Mouse (Mus musculus) CH12.LX (cell line): Measurements from ENCODE around the gene Mllt3. TPM values are rescaled to one million over a fixed set of nuclear protein-coding genes. Genes with fewer than 3 reads are reported as not detected.

Experiments used
- DNase-seq: peaks from one replicate; pipeline ENCODE4 v3.0.0-alpha.2; 2013; ENCODE audit errors: extremely low read depth
- H3K27ac ChIP-seq: 2 replicates; pipeline ENCODE4 v1.5.1; 2012; ENCODE audit warnings: low read depth, mild to moderate bottlenecking, control low read depth, moderate library complexity; ENCODE audit not compliant: insufficient read depth
- H3K27me3 ChIP-seq: replicated peaks from 2 replicates; pipeline ENCODE3; 2012; ENCODE audit warnings: inconsistent platforms
- H3K36me3 ChIP-seq, 2 experiments: replicated peaks in 1 of 2; 2 replicates each; pipeline versions ENCODE3 to v1.6.1; 2012; ENCODE audit warnings: inconsistent platforms in 1 of 2, low read length in 1 of 2, mild to moderate bottlenecking in 1 of 2, mixed read lengths in 1 of 2, moderate library complexity in 1 of 2; ENCODE audit not compliant: control insufficient read depth in 1 of 2, insufficient read depth in 1 of 2
- H3K4me1 ChIP-seq, 2 experiments: 2 replicates each; pipeline ENCODE4 v1.6.1; 2012; ENCODE audit warnings: inconsistent platforms in 1 of 2, moderate library complexity in 1 of 2; ENCODE audit not compliant: insufficient read depth in 2 of 2, control insufficient read depth in 1 of 2
- H3K4me2 ChIP-seq: 2 replicates; pipeline ENCODE4 v1.6.1; 2012; ENCODE audit warnings: low read depth, mild to moderate bottlenecking, control low read depth; ENCODE audit not compliant: poor library complexity, insufficient read depth, severe bottlenecking
- H3K4me3 ChIP-seq, 3 experiments: fragments of 150-350 bp in 1 of 3; sonication (generic) in 1 of 3; replicated peaks in 1 of 3; 2 replicates each; pipeline versions ENCODE3 to v1.5.1; 2011 to 2012; ENCODE audit warnings: low read depth in 2 of 3, low read length in 2 of 3, mild to moderate bottlenecking in 2 of 3, moderate library complexity in 2 of 3, control low read depth in 1 of 3, improper control_type of control experiment in 1 of 3, inconsistent platforms in 1 of 3, mixed read lengths in 1 of 3; ENCODE audit not compliant: poor library complexity in 1 of 3
- H3K79me2 ChIP-seq: replicated peaks from 2 replicates; pipeline ENCODE4 v1.6.1; 2012; ENCODE audit warnings: mild to moderate bottlenecking, moderate library complexity; ENCODE audit not compliant: control insufficient read depth, poor library complexity, insufficient read depth, severe bottlenecking; ENCODE audit errors: extremely low read depth
- H3K9ac ChIP-seq: 2 replicates; pipeline ENCODE4 v1.6.1; 2012; ENCODE audit warnings: low read depth, mild to moderate bottlenecking, control low read depth, moderate library complexity; ENCODE audit not compliant: insufficient read depth
- H3K9me3 ChIP-seq: replicated peaks from 2 replicates; pipeline ENCODE3; 2012; ENCODE audit warnings: low read length, inconsistent platforms, mixed read lengths
- CHD2 ChIP-seq: IDR thresholded peaks from 2 replicates; pipeline ENCODE4 v1.6.1; 2011; ENCODE audit warnings: low read length, improper control_type of control experiment
- CTCF ChIP-seq, 2 experiments: IDR thresholded peaks in 1 of 2; conservative IDR thresholded peaks in 1 of 2; 2 replicates each; pipeline ENCODE4 v1.5.1; 2011 to 2012; ENCODE audit warnings: low read depth in 2 of 2, low read length in 2 of 2, improper control_type of control experiment in 1 of 2, inconsistent platforms in 1 of 2, mild to moderate bottlenecking in 1 of 2, moderate library complexity in 1 of 2
- ELF1 ChIP-seq: IDR thresholded peaks from 2 replicates; pipeline ENCODE4 v1.6.1; 2014; ENCODE audit warnings: low read depth, mild to moderate bottlenecking, inconsistent platforms, low read length, improper control_type of control experiment
- EP300 ChIP-seq: IDR thresholded peaks from 2 replicates; pipeline ENCODE4 v1.6.1; 2011; ENCODE audit warnings: low read length, improper control_type of control experiment
- ETS1 ChIP-seq: conservative IDR thresholded peaks from 2 replicates; pipeline ENCODE4 v1.6.1; 2012; ENCODE audit warnings: low read depth, mild to moderate bottlenecking, inconsistent platforms, low read length, improper control_type of control experiment, moderate library complexity
- GABPA ChIP-seq: IDR thresholded peaks from 2 replicates; pipeline ENCODE4 v1.6.1; 2012; ENCODE audit warnings: low read depth, low read length, improper control_type of control experiment, inconsistent platforms; ENCODE audit not compliant: insufficient replicate concordance
- HCFC1 ChIP-seq: IDR thresholded peaks from 2 replicates; pipeline ENCODE4 v1.6.1; 2012; ENCODE audit warnings: low read depth, mild to moderate bottlenecking, inconsistent platforms, low read length, improper control_type of control experiment
- IRF4 ChIP-seq: IDR thresholded peaks from 2 replicates; pipeline ENCODE4 v1.6.1; 2014; ENCODE audit warnings: low read depth, mild to moderate bottlenecking, inconsistent platforms, low read length, improper control_type of control experiment
- JUN ChIP-seq: IDR thresholded peaks from 2 replicates; pipeline ENCODE4 v1.6.1; 2011; ENCODE audit warnings: low read depth, mild to moderate bottlenecking, low read length, improper control_type of control experiment, moderate library complexity; ENCODE audit not compliant: insufficient read depth
- JUND ChIP-seq: conservative IDR thresholded peaks from 2 replicates; pipeline ENCODE4 v1.6.1; 2011; ENCODE audit warnings: low read depth, low read length, improper control_type of control experiment
- KAT2A ChIP-seq: IDR thresholded peaks from 2 replicates; pipeline ENCODE4 v1.6.1; 2012; ENCODE audit warnings: low read length, improper control_type of control experiment, inconsistent platforms; ENCODE audit not compliant: insufficient replicate concordance
- MAFK ChIP-seq: IDR thresholded peaks from 2 replicates; pipeline ENCODE4 v1.6.1; 2011; ENCODE audit warnings: low read length, improper control_type of control experiment; ENCODE audit not compliant: insufficient replicate concordance
- PAX5 ChIP-seq: IDR thresholded peaks from 2 replicates; pipeline ENCODE4 v1.6.1; 2012; ENCODE audit warnings: low read length, inconsistent platforms, mixed read lengths
- POLR2A ChIP-seq: IDR thresholded peaks from 2 replicates; pipeline ENCODE4 v1.6.1; 2011; ENCODE audit warnings: low read depth, mild to moderate bottlenecking, improper control_type of control experiment, low read length
- POLR2AphosphoS2 ChIP-seq: IDR thresholded peaks from 2 replicates; pipeline ENCODE4 v1.6.1; 2011; ENCODE audit warnings: low read depth, low read length, improper control_type of control experiment
- RAD21 ChIP-seq: IDR thresholded peaks from 2 replicates; pipeline ENCODE4 v1.6.1; 2011; ENCODE audit warnings: low read depth, mild to moderate bottlenecking, low read length, improper control_type of control experiment, moderate library complexity
- RCOR1 ChIP-seq: conservative IDR thresholded peaks from 2 replicates; pipeline ENCODE4 v1.6.1; 2012; ENCODE audit warnings: low read depth, mild to moderate bottlenecking, inconsistent platforms, low read length, improper control_type of control experiment
- SMC3 ChIP-seq: IDR thresholded peaks from 2 replicates; pipeline ENCODE4 v1.6.1; 2011; ENCODE audit warnings: low read depth, low read length, improper control_type of control experiment
- TBP ChIP-seq: conservative IDR thresholded peaks from 2 replicates; pipeline ENCODE4 v1.6.1; 2011; ENCODE audit warnings: low read depth, low read length, improper control_type of control experiment
- UBTF ChIP-seq: IDR thresholded peaks from 2 replicates; pipeline ENCODE4 v1.6.1; 2012; ENCODE audit warnings: low read depth, mild to moderate bottlenecking, inconsistent platforms, low read length, improper control_type of control experiment, moderate library complexity
- ZC3H11A ChIP-seq: IDR thresholded peaks from 2 replicates; pipeline ENCODE4 v1.6.1; 2012; ENCODE audit warnings: low read depth, mild to moderate bottlenecking, inconsistent platforms, low read length, improper control_type of control experiment
- ZMIZ1 ChIP-seq: IDR thresholded peaks from 2 replicates; pipeline ENCODE4 v1.6.1; 2012; ENCODE audit warnings: low read depth, mild to moderate bottlenecking, inconsistent platforms, low read length, improper control_type of control experiment
- dilution Hi-C: fragments of 300-500 bp; cut with MboI; formaldehyde crosslinking; loops from 2 replicates; pipeline ENCODE4 v1.14.3; 2020; ENCODE audit warnings: low sequenced_read_pairs; ENCODE audit not compliant: extremely low pct_unique_long_range_greater_than_20kb, extremely low pct_ligation_motif_present
- in situ Hi-C: fragments of 300-500 bp; cut with MboI; formaldehyde crosslinking; loops from 3 replicates; pipeline ENCODE4 v1.14.3; 2019; ENCODE audit warnings: low sequenced_read_pairs, low pct_ligation_motif_present, low pct_unique_long_range_greater_than_20kb, mixed read lengths
- polyA plus RNA-seq: library from polyadenylated mRNA; unstranded; fragments of >175 nt; gene quantifications from 2 replicates; pipeline ENCODE4 v1.2.1, GENCODE M21; 2012; ENCODE audit warnings: low read depth; ENCODE audit not compliant: insufficient read length
- total RNA-seq, 2 experiments: library from RNA; depleted of rRNA; stranded (reverse); fragments of 300-350 nt in 1 of 2; fragments of >200 nt in 1 of 2; gene quantifications; 2 replicates each; pipeline ENCODE4 v1.2.3; 2012 to 2014

Gene Mllt3
- total and polyA plus RNA-seq, 3 experiments = 8.3 to 20.9 (median 10.1) TPM

DNA sequence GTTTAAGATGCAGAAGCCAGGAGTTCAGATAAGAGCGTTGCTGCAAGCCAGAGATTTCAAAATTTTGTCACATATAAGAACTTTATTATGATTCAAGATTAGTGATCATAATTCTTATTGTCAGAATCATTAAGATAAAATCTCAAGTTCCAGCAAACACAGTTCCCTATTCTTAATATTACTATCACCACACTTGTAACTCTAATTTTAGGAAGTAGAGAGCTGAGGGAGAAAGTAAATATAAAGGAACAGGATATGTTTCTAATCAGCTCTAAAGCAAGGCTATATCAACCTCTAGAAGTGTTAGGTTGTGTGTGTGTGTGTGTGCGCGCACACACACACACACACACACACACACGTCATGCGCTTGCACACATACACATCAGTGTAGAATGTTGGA is 170.0 kb downstream of the Mllt3 start:
- no peak overlapping the region for H3K27ac ChIP-seq

DNA sequence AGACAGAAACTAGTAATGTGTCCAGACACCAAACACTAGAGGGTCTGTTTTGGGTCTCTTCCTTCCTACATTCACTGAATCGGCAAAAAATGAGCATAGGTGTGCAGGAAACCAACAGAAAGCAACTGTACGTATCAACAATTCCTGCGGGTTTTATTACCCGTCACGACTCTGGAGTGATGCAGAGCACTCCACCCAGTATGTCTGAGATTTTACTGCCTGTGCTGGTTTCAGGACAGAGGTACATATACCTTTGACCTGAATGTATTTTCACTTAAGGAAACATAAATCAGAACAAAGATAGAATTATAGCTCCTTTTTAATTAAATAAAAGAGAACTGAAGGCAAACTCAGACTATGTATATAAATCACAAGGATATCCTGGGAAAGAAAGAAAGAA is 172.4 kb downstream of the Mllt3 start:
- DNase-seq = no peak
- in situ Hi-C loops = no loop called here
- Histone ChIP-seq H3K4me3 (no peak overlapping the region), H3K9me3 (no peaks in the 10 kb centered on the region), H3K27me3 (no peaks in the 10 kb centered on the region), H3K4me2 (no peak overlapping the region), H3K4me1 (peaks cover 0 to 22% of the 10 kb centered on the region in 2 experiments; a peak in 1 of 4 replicates), H3K9ac (no peak overlapping the region), H3K36me3 (peaks cover 0 to 2% of the 10 kb centered on the region in 2 experiments), H3K79me2 (no peaks in the 10 kb centered on the region), H3K27ac (no peak overlapping the region)
- TF ChIP-seq ZC3H11A (no peak), POLR2A (no peak), MAFK (no peak), RAD21 (no peak), PAX5 (no peak), RCOR1 (no peak), ELF1 (no peak), CHD2 (no peak), EP300 (no peak), IRF4 (no peak), UBTF (no peak), ETS1 (no peak), KAT2A (no peak), ZMIZ1 (no peak), JUN (no peak), HCFC1 (no peak)
- dilution Hi-C loops = no loop called here

More for the DNA sequence above, 170.0 kb downstream of the Mllt3 start:
- H3K4me2 ChIP-seq = no peak overlapping the region
- H3K9ac ChIP-seq = no peak overlapping the region
- no peaks in the 10 kb centered on the region for H3K79me2 ChIP-seq
- H3K4me1 ChIP-seq = peaks cover 0 to 20% of the 10 kb centered on the region in 2 experiments; a peak in 1 of 4 replicates
- TF ChIP-seq TBP = no peak
- no peak for TF ChIP-seq GABPA
- no peak for TF ChIP-seq JUN
- TF ChIP-seq POLR2AphosphoS2 = no peak
- TF ChIP-seq JUND = no peak
- TF ChIP-seq SMC3 = no peak
- TF ChIP-seq ZC3H11A = no peak
- no peak for TF ChIP-seq CTCF (conservative IDR thresholded peaks at IDR 0.05 in 1 of 2, IDR thresholded peaks at IDR 0.05 in 1 of 2; ENCODE audit: low read depth in 2 of 2, low read length in 2 of 2)
- in situ Hi-C loops = no loop called here
- no peaks in the 10 kb centered on the region for H3K27me3 ChIP-seq
- dilution Hi-C loops = no loop called here
- H3K4me3 ChIP-seq = no peak overlapping the region
- H3K36me3 ChIP-seq = peaks cover 0 to 2% of the 10 kb centered on the region in 2 experiments
- DNase-seq = no peak
- H3K9me3 ChIP-seq = no peaks in the 10 kb centered on the region
